Mouse (Mus musculus) cerebellum, adult 8-10 months (tissue): ENCODE results near the gene Tmem256.

ENCODE experiments used
- DNase-seq: peaks from one replicate; pipeline ENCODE4 v3.0.0; 2022

The Tmem256 gene

GRCm38 (mm10) chr11:69837952-69838713 lies at the start of gene Tmem256:
TSS of gene Tmem256 (plus strand) at chr11:69838514.
- DNase-seq = peak; percentile 97

- no peak for DNase-seq
Measured at GRCm38 (mm10) chr11:69789431-69789830, 48.9 kb upstream of the Tmem256 start.

GRCm38 (mm10) chr11:69791420-69791819 lies 46.9 kb upstream of the Tmem256 start:
- DNase-seq = no peak

DNA sequence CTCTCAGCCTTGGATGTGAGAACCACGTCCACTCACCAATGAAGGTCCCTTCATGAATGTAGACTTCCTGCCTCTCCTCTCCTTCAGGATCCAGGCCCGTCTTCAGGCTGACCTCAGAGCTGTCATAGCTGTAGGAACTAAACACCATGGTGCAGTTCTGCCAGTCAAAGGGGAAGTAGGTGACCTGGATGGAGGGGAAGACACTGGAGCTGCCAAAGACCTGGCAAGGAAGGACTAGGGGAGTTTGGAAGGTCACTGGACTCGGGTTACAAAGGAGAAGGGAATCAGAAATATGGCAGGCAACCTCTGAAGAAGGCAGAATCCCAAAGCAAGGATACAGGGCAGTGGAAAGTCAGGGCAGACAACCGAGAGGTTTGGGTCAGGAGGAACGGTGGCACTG lies 44.9 kb upstream of the Tmem256 start:
- DNase-seq = no peak

- DNase-seq = peak; percentile 84
Measured at GRCm38 (mm10) chr11:69795168-69795982, 42.9 kb upstream of the Tmem256 start, which contains the start of gene Chrnb1. TSS of gene Chrnb1 (minus strand) at chr11:69795943.

GRCm38 (mm10) chr11:69795983-69796435 lies 42.3 kb upstream of the Tmem256 start:
- no peak for DNase-seq

GRCm38 (mm10) chr11:69797924-69798323 lies 40.4 kb upstream of the Tmem256 start:
- DNase-seq = no peak

DNA sequence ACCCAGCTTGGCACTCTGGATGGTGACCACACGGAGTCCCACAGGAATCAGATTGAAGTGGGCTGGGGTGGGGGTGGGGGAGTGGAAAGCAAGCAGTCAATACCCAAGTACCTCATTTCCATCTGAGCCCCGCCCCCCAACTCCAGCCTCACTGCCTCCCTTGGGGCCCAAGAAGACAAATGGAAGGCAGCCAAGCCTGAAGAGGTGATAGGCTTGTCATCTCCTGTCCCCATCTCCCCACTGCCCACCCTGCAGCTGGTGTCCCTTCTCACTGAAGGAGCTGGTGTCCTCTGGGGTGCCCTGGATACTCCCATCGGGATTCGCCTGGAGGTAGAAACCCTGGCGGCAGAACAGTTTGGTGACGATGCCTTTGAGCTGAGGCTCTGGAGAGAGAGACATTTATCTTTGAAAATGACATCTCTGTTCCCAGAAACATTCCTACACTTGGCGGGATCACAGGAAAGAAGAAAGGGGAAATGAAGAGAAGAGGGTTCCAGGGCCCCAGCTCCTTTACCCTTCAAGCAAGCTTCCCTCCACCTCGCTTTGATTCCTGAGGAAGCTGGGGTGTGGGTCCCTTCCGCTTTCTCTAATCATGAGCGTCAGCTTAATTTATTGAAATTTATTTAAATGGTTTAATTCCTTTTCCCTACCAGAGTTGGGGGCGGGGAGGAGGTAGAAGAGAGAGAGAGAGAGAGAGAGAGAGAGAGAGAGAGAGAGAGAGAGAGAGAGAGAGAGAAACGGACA lies 38.7 kb upstream of the Tmem256 start:
- no peak for DNase-seq

DNA sequence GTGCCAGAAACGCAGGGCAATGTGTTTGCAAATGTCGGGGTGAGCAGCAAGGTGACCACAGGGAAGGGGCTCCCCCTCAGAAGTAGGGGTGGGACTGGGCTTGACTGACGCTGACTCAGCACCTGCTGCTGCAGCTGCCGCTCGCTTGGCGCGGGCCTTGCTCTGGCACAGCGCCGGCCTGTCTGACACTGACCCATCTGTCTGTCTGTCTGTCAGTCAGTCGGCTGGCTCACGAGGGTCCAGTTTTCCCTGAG lies 38.2 kb upstream of the Tmem256 start:
- no peak for DNase-seq

DNA sequence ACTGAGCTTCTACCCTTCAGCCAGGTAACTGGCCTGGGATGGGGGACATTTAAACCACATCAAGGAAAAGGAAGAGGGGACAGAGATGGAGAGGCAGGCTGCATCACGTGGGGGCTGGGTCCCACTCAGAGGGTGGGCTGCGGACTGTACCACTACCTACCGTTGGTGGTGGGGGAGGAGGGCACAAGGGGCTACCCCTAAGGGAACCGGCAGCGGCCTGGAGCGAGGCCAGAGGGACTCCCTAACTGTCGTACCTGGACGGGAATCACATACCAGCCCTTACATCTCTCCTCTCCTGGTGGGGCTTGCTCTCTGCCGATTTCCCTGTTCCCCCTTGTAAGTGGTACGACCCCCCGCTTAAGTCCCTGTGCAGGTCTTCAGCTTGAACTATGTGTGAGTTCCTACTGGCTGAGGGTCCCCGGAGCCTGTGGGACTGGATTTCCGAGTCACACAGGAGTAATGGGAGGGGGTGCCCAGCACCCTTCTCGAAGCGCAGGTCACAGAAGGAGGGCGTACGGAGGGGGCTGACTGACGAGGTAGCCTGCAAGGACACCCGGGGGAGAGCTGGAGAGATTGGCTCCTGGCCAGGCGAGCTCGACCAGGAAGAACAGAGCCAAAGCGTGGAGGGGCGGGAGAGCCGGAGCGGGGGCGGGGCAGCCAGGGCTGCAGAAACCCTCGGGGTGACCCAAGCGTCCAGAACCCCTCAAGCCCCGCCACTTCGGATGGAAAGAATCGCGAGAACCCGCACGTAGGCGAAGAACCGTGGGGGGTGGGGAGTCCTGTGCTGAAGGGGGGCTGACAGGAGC lies 37.7 kb upstream of the Tmem256 start:
- DNase-seq = no peak

DNA sequence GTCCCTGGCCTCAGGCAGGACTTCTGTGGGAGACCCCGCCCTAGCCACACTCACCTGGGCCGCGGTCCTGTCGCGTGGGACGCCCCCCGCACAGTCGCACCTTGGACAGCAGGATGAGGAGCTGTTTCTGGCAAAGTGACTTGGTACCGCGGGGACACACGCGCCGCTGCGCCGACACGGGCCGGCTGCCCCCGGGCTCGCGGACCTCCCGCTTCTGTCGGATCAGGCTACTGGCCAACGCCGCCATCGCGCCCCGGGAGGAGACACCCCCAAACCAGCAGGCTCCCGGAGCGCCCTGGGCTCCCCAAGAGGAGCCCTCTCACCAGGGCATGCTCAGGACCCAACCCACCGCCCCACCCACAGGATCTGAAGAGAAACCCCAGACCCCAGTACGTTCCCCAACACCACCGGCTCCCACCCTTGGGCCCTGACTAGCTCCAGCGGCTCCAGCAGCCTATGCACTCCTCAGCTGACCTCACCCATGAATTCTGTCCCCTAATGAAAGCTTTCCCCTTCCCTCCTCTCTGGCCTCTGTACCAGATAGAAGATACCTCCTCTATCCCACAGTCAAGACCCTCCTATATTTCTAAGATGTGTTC lies 36.8 kb upstream of the Tmem256 start, which contains the start of gene Fgf11:
Gene Fgf11, minus strand, starts transcription at position 479 of the 599 bp plus-strand sequence.
- DNase-seq = no peak

DNA sequence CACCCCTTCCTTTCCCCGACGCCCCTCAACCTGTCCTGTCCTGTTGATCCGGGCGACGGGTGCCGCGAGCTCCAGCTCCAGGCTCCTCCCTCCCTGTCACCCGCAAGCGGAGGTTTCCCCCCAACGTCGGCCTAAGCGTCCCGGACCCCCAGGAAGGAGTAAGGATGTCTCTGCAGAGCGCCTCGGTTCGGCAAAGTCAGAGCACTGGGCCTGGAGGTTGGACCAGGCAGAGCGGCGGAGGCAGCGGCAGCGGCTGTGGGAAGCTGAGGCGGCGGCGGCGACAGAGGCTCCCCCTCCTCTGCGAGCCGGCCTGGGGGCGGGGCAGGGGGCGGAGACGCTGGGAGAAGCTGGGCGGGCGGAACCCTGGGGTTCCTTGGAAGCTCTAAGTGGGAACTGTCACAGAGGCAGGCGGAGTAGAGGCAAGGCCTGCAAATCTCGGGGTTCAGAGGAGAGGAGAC lies 35.6 kb upstream of the Tmem256 start:
- peak; percentile 48 for DNase-seq

- DNase-seq = no peak
Measured at GRCm38 (mm10) chr11:69803328-69803727, 35.0 kb upstream of the Tmem256 start.

GRCm38 (mm10) chr11:69803786-69804651 lies 34.3 kb upstream of the Tmem256 start:
- peak; percentile 44 for DNase-seq

DNA sequence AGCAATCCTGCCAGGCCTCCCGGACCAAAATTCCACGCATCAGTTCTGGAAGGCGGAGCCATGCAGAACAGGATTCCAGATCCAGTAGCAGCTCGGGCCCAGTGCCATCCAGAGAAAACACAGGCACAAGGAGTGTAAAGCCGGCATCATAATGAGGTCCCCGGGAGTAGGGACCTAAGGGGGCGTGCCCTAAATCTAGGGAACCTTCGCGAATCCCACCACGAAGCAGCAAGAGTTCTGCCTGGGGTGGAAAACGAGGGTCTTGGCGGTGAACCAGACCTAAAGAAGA lies 33.7 kb upstream of the Tmem256 start:
- no peak for DNase-seq

GRCm38 (mm10) chr11:69804972-69805909 lies 33.1 kb upstream of the Tmem256 start, which contains the start of gene Tmem102:
TSS of gene Tmem102 (minus strand) at chr11:69805624.
- no peak for DNase-seq

DNA sequence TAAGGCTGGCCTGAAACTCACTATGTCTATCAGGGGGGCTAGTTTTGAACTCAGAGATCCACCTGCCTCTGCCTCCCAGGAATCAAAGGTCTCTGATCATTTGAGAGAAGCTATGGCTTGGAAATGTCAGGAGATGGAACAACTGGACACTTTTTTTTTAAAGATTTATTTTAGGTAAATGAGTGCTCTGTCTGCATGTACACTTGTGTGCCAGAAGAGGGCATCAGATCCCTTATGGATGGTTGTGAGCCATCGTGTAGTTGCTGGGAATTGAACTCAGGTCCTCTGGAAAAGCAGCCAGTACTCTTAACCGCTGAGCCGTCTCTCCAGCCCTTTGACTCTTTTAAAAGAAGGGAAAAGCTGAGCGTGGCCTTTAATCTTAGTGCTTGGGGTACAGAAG lies 31.9 kb upstream of the Tmem256 start:
- no peak for DNase-seq

DNA sequence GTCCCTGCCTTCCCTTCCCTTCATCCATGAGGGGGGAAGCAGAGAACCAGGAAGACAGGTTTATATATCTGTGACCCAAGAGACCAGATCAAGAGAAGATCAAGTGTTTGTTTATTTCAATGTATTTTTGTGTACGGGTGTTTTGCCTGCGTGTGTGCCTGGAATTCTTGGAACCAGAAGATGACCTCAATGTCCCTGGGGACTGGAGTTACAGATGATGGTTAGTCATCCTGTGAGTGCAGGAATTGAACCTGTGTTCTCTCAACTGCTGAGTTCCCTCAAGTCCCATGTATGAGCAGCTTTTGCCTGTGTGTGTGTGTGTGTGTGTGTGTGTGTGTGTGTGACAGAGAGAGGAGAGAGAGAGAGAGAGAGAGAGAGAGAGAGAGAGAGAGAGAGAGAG lies 30.7 kb upstream of the Tmem256 start:
- no peak for DNase-seq

DNA sequence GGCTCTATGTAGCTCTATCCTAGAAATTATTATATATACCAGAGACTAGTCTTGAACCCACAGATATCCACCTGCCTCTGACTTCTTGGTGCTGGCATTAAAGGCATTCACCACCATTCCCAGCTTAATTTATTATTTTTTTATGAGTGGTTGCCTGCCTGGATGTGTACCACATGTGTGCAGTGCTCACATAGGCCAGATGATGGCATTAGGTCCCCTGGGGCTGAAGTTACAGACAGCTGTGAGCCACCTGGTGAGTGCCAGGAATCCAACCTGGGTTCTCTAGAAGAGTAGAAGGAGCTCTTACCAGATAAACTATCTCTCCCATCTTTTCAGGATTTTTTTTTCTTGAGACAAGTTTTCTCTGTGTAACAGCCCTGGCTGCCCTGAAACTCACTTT lies 28.0 kb upstream of the Tmem256 start:
- no peak for DNase-seq

- no peak for DNase-seq
Measured at GRCm38 (mm10) chr11:69815155-69815554, 23.2 kb upstream of the Tmem256 start, which contains the start of gene Gm39566. TSS of gene Gm39566 (minus strand) at chr11:69815298.
